Mouse (Mus musculus) megakaryocyte-erythroid progenitor cell, adult 5-6 weeks (primary cell): Measurements from ENCODE around the gene Pip5k1a. TPM values are rescaled to one million over a fixed set of nuclear protein-coding genes. Genes with fewer than 3 reads are reported as not detected.

ENCODE experiments used
- ATAC-seq: replicated peaks from 2 replicates; pipeline ENCODE4 v1.8.0; 2016; ENCODE audit warnings: mild to moderate bottlenecking, inconsistent platforms; ENCODE audit not compliant: severe bottlenecking, poor library complexity, low FRiP score, low TSS enrichment
- total RNA-seq, 2 experiments: library from RNA; stranded (forward) in 1 of 2; stranded (reverse) in 1 of 2; fragments of 200-1000, 215-1000 nt in 1 of 2; fragments of >200 nt in 1 of 2; fragmentation: Nextera tagmentation in 1 of 2; gene quantifications; 2 replicates each; pipeline ENCODE4 v1.2.3; 2014 to 2017

The Pip5k1a gene
- total RNA-seq, 2 experiments from 2014 or later: 20.5 to 29.3 TPM

DNA sequence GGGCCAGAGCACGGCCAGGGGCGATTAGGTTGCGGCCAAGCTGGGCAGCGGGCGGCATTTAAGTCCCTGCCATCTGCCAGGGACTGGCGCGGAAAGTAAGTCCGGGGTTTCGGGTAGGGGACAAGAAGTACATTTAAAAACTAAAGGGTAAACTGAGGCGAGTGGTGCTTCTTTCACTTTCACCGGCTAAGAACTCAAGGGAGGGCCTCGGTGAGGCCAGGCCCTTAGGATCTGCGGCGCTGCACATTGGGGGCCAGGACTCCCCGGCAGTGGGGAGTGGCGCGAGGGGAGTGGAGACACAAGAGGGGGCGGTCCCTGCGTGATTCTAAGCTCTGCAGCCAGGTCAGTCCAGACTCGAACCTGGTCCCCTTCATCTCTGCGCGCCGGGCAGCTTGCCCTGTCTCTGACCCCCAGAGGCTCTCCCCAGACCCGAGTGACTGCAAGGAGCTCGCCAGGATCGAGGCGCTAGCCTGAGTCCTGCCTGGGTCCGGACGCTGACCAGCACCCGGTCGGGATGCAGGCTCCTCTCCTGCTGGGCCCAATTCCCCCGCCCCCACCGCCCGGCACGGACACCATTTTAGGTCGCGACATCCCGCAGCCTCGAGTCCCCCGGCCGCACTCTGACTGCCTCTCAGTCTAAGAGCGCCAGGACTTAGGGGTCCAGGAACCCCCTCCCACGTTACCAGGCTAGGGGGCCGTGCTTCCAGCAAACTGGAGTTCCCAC lies 92.1 kb downstream of the Pip5k1a start:
- ATAC-seq: peak; percentile 31

DNA sequence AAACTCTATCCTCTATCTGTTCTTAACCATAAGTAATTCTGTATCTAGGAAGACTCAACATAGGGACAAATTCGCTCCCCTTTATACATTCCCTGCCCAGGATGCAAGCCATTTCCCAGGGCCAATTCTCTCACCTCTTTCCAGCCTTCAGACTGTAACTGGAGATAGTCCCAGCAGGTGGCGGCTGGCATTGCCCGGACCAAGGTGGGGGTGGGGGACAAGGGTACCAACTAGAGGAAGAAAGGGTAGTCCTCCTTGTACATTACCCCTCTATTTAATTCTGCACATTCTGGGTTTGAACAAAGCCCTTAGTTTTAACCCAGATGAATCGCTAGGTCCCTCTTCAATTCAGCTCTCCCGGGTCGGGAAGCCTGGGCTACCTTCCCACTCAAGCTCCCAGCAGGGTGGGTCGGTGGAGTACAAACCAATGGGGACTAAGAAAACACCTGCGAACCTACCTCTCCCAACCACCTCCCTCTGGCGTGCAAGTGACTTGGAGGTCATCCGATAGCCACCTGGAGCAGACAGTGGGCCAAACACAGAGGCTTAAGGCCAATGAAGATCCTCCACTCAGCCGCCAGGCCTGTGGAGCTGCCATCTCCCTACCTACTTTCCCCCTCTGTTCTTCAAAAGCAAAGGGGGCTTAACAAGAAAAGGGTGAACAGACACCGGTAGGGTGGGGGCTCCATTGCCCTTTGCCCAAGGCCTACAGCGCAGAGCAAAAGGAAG lies 92.9 kb downstream of the Pip5k1a start:
- ATAC-seq: no peak

DNA sequence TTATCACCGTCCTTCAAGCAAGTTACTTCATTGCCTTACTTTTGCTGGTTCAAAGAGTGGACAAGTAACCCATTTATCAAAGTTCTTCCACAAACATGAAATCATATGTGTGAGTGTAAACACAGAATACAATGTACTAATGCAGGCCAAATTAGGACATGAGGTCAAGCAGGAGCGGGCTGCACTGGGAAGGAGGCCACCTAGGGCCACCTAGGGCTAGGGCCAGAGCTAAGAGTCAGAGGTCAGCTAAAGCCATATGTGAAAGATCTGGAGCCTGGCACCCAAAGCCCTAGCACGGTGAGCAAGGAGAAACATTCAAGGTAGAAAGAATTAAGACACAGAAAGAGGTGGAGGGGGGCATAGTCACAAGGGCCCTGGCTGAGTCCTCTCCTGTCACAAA lies 93.7 kb downstream of the Pip5k1a start:
- ATAC-seq: no peak

DNA sequence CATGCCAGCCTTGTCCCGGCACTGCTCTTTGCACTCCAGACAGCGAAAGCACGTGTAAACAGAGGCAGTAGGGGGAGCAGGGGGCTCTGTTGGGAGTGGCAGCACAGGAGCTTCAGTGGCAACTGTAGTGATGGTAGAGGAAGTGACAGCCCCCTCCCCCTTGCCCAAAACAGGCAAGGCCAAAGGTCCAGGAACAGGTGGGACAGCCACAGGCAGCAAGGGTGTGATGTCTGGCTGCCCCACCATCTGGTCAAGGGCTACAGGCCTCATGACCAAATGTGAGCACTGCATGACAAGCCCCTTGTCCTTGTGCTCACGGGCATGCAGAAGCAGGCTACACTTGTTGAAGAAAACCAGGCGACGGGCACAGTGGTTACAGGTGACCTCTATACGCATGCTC lies 96.3 kb downstream of the Pip5k1a start:
- no peak for ATAC-seq

Other genes starting within 250 kb of the Pip5k1a start
- 427 and 467 TPM in 2 replicates for gene Psmb4, start 220.0 kb downstream of the Pip5k1a start, total RNA-seq (2014; fragmentation: Nextera tagmentation)
- 212 and 218 TPM in 2 replicates for gene Psmb4, start 220.0 kb downstream of the Pip5k1a start, total RNA-seq (2017)
- 128 and 136 TPM in 2 replicates for gene Selenbp1, start 173.9 kb downstream of the Pip5k1a start, total RNA-seq (2014; fragmentation: Nextera tagmentation)
- gene Selenbp1, start 173.9 kb downstream of the Pip5k1a start, total RNA-seq (2017): 100 and 113 TPM in 2 replicates
- 21.3 and 21.4 TPM in 2 replicates for gene Rfx5, start 152.9 kb downstream of the Pip5k1a start, total RNA-seq (2014; fragmentation: Nextera tagmentation)
- gene Rfx5, start 152.9 kb downstream of the Pip5k1a start, total RNA-seq (2017): 15.1 and 19.0 TPM in 2 replicates
- gene Pi4kb, start 132.2 kb downstream of the Pip5k1a start, total RNA-seq (2014; fragmentation: Nextera tagmentation): 24.9 and 35.5 TPM in 2 replicates
- 22.7 and 27.9 TPM in 2 replicates for gene Pi4kb, start 132.2 kb downstream of the Pip5k1a start, total RNA-seq (2017)
- 16.8 and 25.9 TPM in 2 replicates for gene Zfp687, start 91.5 kb downstream of the Pip5k1a start, total RNA-seq (2014; fragmentation: Nextera tagmentation)
- gene Zfp687, start 91.5 kb downstream of the Pip5k1a start, total RNA-seq (2017): 13.0 and 42.4 TPM in 2 replicates
- gene Psmd4, start 64.3 kb downstream of the Pip5k1a start, total RNA-seq (2014; fragmentation: Nextera tagmentation): 190 and 212 TPM in 2 replicates
- 336 and 456 TPM in 2 replicates for gene Psmd4, start 64.3 kb downstream of the Pip5k1a start, total RNA-seq (2017)
- gene Vps72, start 4.1 kb upstream of the Pip5k1a start, total RNA-seq (2014; fragmentation: Nextera tagmentation): 62.9 and 64.1 TPM in 2 replicates
- gene Vps72, start 4.1 kb upstream of the Pip5k1a start, total RNA-seq (2017): 105 and 121 TPM in 2 replicates
- 2.4 and 5.1 TPM in 2 replicates for gene Tmod4, start 17.5 kb upstream of the Pip5k1a start, total RNA-seq (2014; fragmentation: Nextera tagmentation)
- 0.99 and 2.9 TPM in 2 replicates for gene Tmod4, start 17.5 kb upstream of the Pip5k1a start, total RNA-seq (2017)
- gene Scnm1, start 27.1 kb upstream of the Pip5k1a start, total RNA-seq (2014; fragmentation: Nextera tagmentation): 59.1 and 86.0 TPM in 2 replicates
- gene Scnm1, start 27.1 kb upstream of the Pip5k1a start, total RNA-seq (2017): 94.4 and 114 TPM in 2 replicates
- 5.4 and 6.9 TPM in 2 replicates for gene Lysmd1, start 27.2 kb upstream of the Pip5k1a start, total RNA-seq (2014; fragmentation: Nextera tagmentation)
- 6.2 and 7.2 TPM in 2 replicates for gene Lysmd1, start 27.2 kb upstream of the Pip5k1a start, total RNA-seq (2017)
- 3.3 and 8.1 TPM in 2 replicates for gene Tnfaip8l2, start 35.4 kb upstream of the Pip5k1a start, total RNA-seq (2014; fragmentation: Nextera tagmentation)
- 3.1 and 6.7 TPM in 2 replicates for gene Tnfaip8l2, start 35.4 kb upstream of the Pip5k1a start, total RNA-seq (2017)
- 0.27 TPM in 1 of 2 replicates, not detected in the other for gene Sema6c, start 53.5 kb upstream of the Pip5k1a start, total RNA-seq (2014; fragmentation: Nextera tagmentation)
- gene Sema6c, start 53.5 kb upstream of the Pip5k1a start, total RNA-seq (2017): 0.99 TPM in 1 of 2 replicates, not detected in the other
- gene Gabpb2, start 111.0 kb upstream of the Pip5k1a start, total RNA-seq (2014; fragmentation: Nextera tagmentation): 59.0 and 63.9 TPM in 2 replicates
- 59.2 and 64.2 TPM in 2 replicates for gene Gabpb2, start 111.0 kb upstream of the Pip5k1a start, total RNA-seq (2017)
- 69.0 and 127 TPM in 2 replicates for gene Cdc42se1, start 121.8 kb upstream of the Pip5k1a start, total RNA-seq (2014; fragmentation: Nextera tagmentation)
- 49.5 and 59.1 TPM in 2 replicates for gene Cdc42se1, start 121.8 kb upstream of the Pip5k1a start, total RNA-seq (2017)
- gene Mllt11, start 125.2 kb upstream of the Pip5k1a start, total RNA-seq (2014; fragmentation: Nextera tagmentation): 6.0 and 6.9 TPM in 2 replicates
- 1.9 and 3.6 TPM in 2 replicates for gene Mllt11, start 125.2 kb upstream of the Pip5k1a start, total RNA-seq (2017)
- 0.92 and 2.5 TPM in 2 replicates for gene Gm128, start 134.7 kb upstream of the Pip5k1a start, total RNA-seq (2014; fragmentation: Nextera tagmentation)
- gene Gm128, start 134.7 kb upstream of the Pip5k1a start, total RNA-seq (2017): 0.27 TPM in 1 of 2 replicates, not detected in the other
- not detected in 2 replicates for gene Bnipl, start 144.3 kb upstream of the Pip5k1a start, total RNA-seq (2014; fragmentation: Nextera tagmentation)
- not detected in 2 replicates for gene Bnipl, start 144.3 kb upstream of the Pip5k1a start, total RNA-seq (2017)
- 36.8 and 46.9 TPM in 2 replicates for gene Mindy1, start 174.4 kb upstream of the Pip5k1a start, total RNA-seq (2014; fragmentation: Nextera tagmentation)
- 37.5 and 45.3 TPM in 2 replicates for gene Mindy1, start 174.4 kb upstream of the Pip5k1a start, total RNA-seq (2017)
- gene Prune1, start 175.1 kb upstream of the Pip5k1a start, total RNA-seq (2014; fragmentation: Nextera tagmentation): 20.2 and 24.8 TPM in 2 replicates
- 10.1 and 14.6 TPM in 2 replicates for gene Prune1, start 175.1 kb upstream of the Pip5k1a start, total RNA-seq (2017)
- 25.5 and 35.5 TPM in 2 replicates for gene Anxa9, start 200.2 kb upstream of the Pip5k1a start, total RNA-seq (2014; fragmentation: Nextera tagmentation)
- 15.6 and 16.7 TPM in 2 replicates for gene Anxa9, start 200.2 kb upstream of the Pip5k1a start, total RNA-seq (2017)
- gene Cers2, start 207.9 kb upstream of the Pip5k1a start, total RNA-seq (2014; fragmentation: Nextera tagmentation): 199 and 268 TPM in 2 replicates
- gene Cers2, start 207.9 kb upstream of the Pip5k1a start, total RNA-seq (2017): 118 and 125 TPM in 2 replicates